Mouse (Mus musculus): ENCODE measurements around the gene Habp4. TPM values are rescaled to one million over a fixed set of nuclear protein-coding genes. Genes with fewer than 3 reads are reported as not detected.

The Habp4 gene
- polyA plus RNA-seq, 1 experiment from 2014 or later = 70.9 TPM

GRCm38 (mm10) chr13:64185586-64185985 lies 24.0 kb downstream of the Habp4 start:
- no peak overlapping the region for H3K4me2 ChIP-seq (ENCODE audit: low read length)
- H3K9me3 ChIP-seq (ENCODE audit: control insufficient read depth, low read length) = no peaks in the 10 kb centered on the region
- H3K36me3 ChIP-seq (ENCODE audit: control insufficient read depth, insufficient read depth, low read length) = peaks cover 60% of the 10 kb centered on the region
- H3K27ac ChIP-seq (replicated peaks in 1 of 2; ENCODE audit: control insufficient read depth in 1 of 2, insufficient read depth in 1 of 2, low read depth in 2 of 2, low read length in 2 of 2) = no peak overlapping the region
- 91% methylated on average over 9 of the region's 9 CpGs for WGBS
- H3K9ac ChIP-seq (ENCODE audit: low read length) = no peak overlapping the region
- no peak overlapping the region for H3K4me3 ChIP-seq (ENCODE audit: control insufficient read depth in 1 of 2, insufficient read depth in 1 of 2, low read depth in 1 of 2, low read length in 2 of 2)
- no peak for ATAC-seq (ENCODE audit: insufficient number of reproducible peaks, insufficient read depth, low FRiP score, low read depth)
- peaks cover 13 to 22% of the 10 kb centered on the region in 2 experiments for H3K4me1 ChIP-seq (ENCODE audit: control insufficient read depth in 2 of 2, insufficient read depth in 2 of 2, low read length in 2 of 2)
- H3K27me3 ChIP-seq (ENCODE audit: control insufficient read depth, insufficient read depth, low read length) = no peaks in the 10 kb centered on the region

- Histone ChIP-seq H3K36me3 (ENCODE audit: control insufficient read depth, insufficient read depth, low read length) (peaks cover 52% of the 10 kb centered on the region), H3K4me1 (ENCODE audit: control insufficient read depth in 2 of 2, insufficient read depth in 2 of 2, low read length in 2 of 2) (peaks cover 13 to 22% of the 10 kb centered on the region in 2 experiments), H3K9ac (ENCODE audit: low read length) (no peak overlapping the region), H3K27me3 (ENCODE audit: control insufficient read depth, insufficient read depth, low read length) (no peaks in the 10 kb centered on the region), H3K4me3 (ENCODE audit: control insufficient read depth in 1 of 2, insufficient read depth in 1 of 2, low read depth in 1 of 2, low read length in 2 of 2) (no peak overlapping the region), H3K9me3 (ENCODE audit: control insufficient read depth, low read length) (no peaks in the 10 kb centered on the region), H3K4me2 (ENCODE audit: low read length) (no peak overlapping the region), H3K27ac (replicated peaks in 1 of 2; ENCODE audit: control insufficient read depth in 1 of 2, insufficient read depth in 1 of 2, low read depth in 2 of 2, low read length in 2 of 2) (peak overlapping the region; percentile 81 to 83)
- ATAC-seq (ENCODE audit: insufficient number of reproducible peaks, insufficient read depth, low FRiP score, low read depth) = no peak
- 92% methylated on average over 4 of the region's 4 CpGs for WGBS
These were observed 24.9 kb downstream of the Habp4 start for GRCm38 (mm10) chr13:64186516-64186915.

- peak; percentile 45; the same call in 1 of the 2 replicates for ATAC-seq (ENCODE audit: insufficient number of reproducible peaks, insufficient read depth, low FRiP score, low read depth)
- H3K27ac ChIP-seq (replicated peaks in 1 of 2; ENCODE audit: control insufficient read depth in 1 of 2, insufficient read depth in 1 of 2, low read depth in 2 of 2, low read length in 2 of 2) = peak overlapping the region; percentile 81 to 83
- H3K36me3 ChIP-seq (ENCODE audit: control insufficient read depth, insufficient read depth, low read length) = peaks cover 47% of the 10 kb centered on the region
These were observed 25.4 kb downstream of the Habp4 start for GRCm38 (mm10) chr13:64187065-64187464.

GRCm38 (mm10) chr13:64197899-64198298 lies 36.3 kb downstream of the Habp4 start:
- peaks cover 40% of the 10 kb centered on the region for H3K36me3 ChIP-seq (ENCODE audit: control insufficient read depth, insufficient read depth, low read length)
- H3K4me1 ChIP-seq (ENCODE audit: control insufficient read depth in 2 of 2, insufficient read depth in 2 of 2, low read length in 2 of 2) = peaks cover 2 to 3% of the 10 kb centered on the region in 2 experiments; a peak in 2 of 4 replicates
- H3K9ac ChIP-seq (ENCODE audit: low read length) = no peak overlapping the region
- no peaks in the 10 kb centered on the region for H3K9me3 ChIP-seq (ENCODE audit: control insufficient read depth, low read length)
- ATAC-seq (ENCODE audit: insufficient number of reproducible peaks, insufficient read depth, low FRiP score, low read depth) = no peak
- H3K27me3 ChIP-seq (ENCODE audit: control insufficient read depth, insufficient read depth, low read length) = no peaks in the 10 kb centered on the region
- no peak overlapping the region for H3K4me3 ChIP-seq (ENCODE audit: control insufficient read depth in 1 of 2, insufficient read depth in 1 of 2, low read depth in 1 of 2, low read length in 2 of 2)
- no peak overlapping the region for H3K27ac ChIP-seq (replicated peaks in 1 of 2; ENCODE audit: control insufficient read depth in 1 of 2, insufficient read depth in 1 of 2, low read depth in 2 of 2, low read length in 2 of 2)
- 85% methylated on average over 6 of the region's 6 CpGs for WGBS
- no peak overlapping the region for H3K4me2 ChIP-seq (ENCODE audit: low read length)

More at GRCm38 (mm10) chr13:64187065-64187464, 25.4 kb downstream of the Habp4 start:
- Histone ChIP-seq H3K9me3 (ENCODE audit: control insufficient read depth, low read length) (no peaks in the 10 kb centered on the region), H3K27me3 (ENCODE audit: control insufficient read depth, insufficient read depth, low read length) (no peaks in the 10 kb centered on the region), H3K9ac (ENCODE audit: low read length) (no peak overlapping the region), H3K4me3 (ENCODE audit: control insufficient read depth in 1 of 2, insufficient read depth in 1 of 2, low read depth in 1 of 2, low read length in 2 of 2) (no peak overlapping the region), H3K4me1 (ENCODE audit: control insufficient read depth in 2 of 2, insufficient read depth in 2 of 2, low read length in 2 of 2) (peaks cover 13 to 22% of the 10 kb centered on the region in 2 experiments), H3K4me2 (ENCODE audit: low read length) (no peak overlapping the region)

GRCm38 (mm10) chr13:64198310-64198709 lies 36.7 kb downstream of the Habp4 start:
- peaks cover 40% of the 10 kb centered on the region for H3K36me3 ChIP-seq (ENCODE audit: control insufficient read depth, insufficient read depth, low read length)
- no peak overlapping the region for H3K9ac ChIP-seq (ENCODE audit: low read length)
- no peak overlapping the region for H3K27ac ChIP-seq (replicated peaks in 1 of 2; ENCODE audit: control insufficient read depth in 1 of 2, insufficient read depth in 1 of 2, low read depth in 2 of 2, low read length in 2 of 2)
- H3K9me3 ChIP-seq (ENCODE audit: control insufficient read depth, low read length) = no peaks in the 10 kb centered on the region
- H3K4me2 ChIP-seq (ENCODE audit: low read length) = no peak overlapping the region
- peaks cover under 1 to 3% of the 10 kb centered on the region in 2 experiments; a peak in 2 of 4 replicates for H3K4me1 ChIP-seq (ENCODE audit: control insufficient read depth in 2 of 2, insufficient read depth in 2 of 2, low read length in 2 of 2)
- 92% methylated on average over 4 of the region's 4 CpGs for WGBS
- H3K4me3 ChIP-seq (ENCODE audit: control insufficient read depth in 1 of 2, insufficient read depth in 1 of 2, low read depth in 1 of 2, low read length in 2 of 2) = no peak overlapping the region
- H3K27me3 ChIP-seq (ENCODE audit: control insufficient read depth, insufficient read depth, low read length) = no peaks in the 10 kb centered on the region
- no peak for ATAC-seq (ENCODE audit: insufficient number of reproducible peaks, insufficient read depth, low FRiP score, low read depth)

- peaks cover 33% of the 10 kb centered on the region for H3K36me3 ChIP-seq (ENCODE audit: control insufficient read depth, insufficient read depth, low read length)
- no peaks in the 10 kb centered on the region for H3K9me3 ChIP-seq (ENCODE audit: control insufficient read depth, low read length)
- 81% methylated on average over 4 of the region's 4 CpGs for WGBS
- H3K27me3 ChIP-seq (ENCODE audit: control insufficient read depth, insufficient read depth, low read length) = no peaks in the 10 kb centered on the region
- no peak overlapping the region for H3K4me2 ChIP-seq (ENCODE audit: low read length)
- no peak overlapping the region for H3K4me3 ChIP-seq (ENCODE audit: control insufficient read depth in 1 of 2, insufficient read depth in 1 of 2, low read depth in 1 of 2, low read length in 2 of 2)
- H3K4me1 ChIP-seq (ENCODE audit: control insufficient read depth in 2 of 2, insufficient read depth in 2 of 2, low read length in 2 of 2) = no peaks in the 10 kb centered on the region
- no peak overlapping the region for H3K27ac ChIP-seq (replicated peaks in 1 of 2; ENCODE audit: control insufficient read depth in 1 of 2, insufficient read depth in 1 of 2, low read depth in 2 of 2, low read length in 2 of 2)
- no peak overlapping the region for H3K9ac ChIP-seq (ENCODE audit: low read length)
- no peak for ATAC-seq (ENCODE audit: insufficient number of reproducible peaks, insufficient read depth, low FRiP score, low read depth)
These were observed 39.3 kb downstream of the Habp4 start for GRCm38 (mm10) chr13:64200911-64201310.

- Histone ChIP-seq H3K4me3 (ENCODE audit: control insufficient read depth in 1 of 2, insufficient read depth in 1 of 2, low read depth in 1 of 2, low read length in 2 of 2) (no peak overlapping the region), H3K4me1 (ENCODE audit: control insufficient read depth in 2 of 2, insufficient read depth in 2 of 2, low read length in 2 of 2) (no peaks in the 10 kb centered on the region), H3K4me2 (ENCODE audit: low read length) (no peak overlapping the region), H3K27me3 (ENCODE audit: control insufficient read depth, insufficient read depth, low read length) (no peaks in the 10 kb centered on the region), H3K9ac (ENCODE audit: low read length) (no peak overlapping the region), H3K9me3 (ENCODE audit: control insufficient read depth, low read length) (no peaks in the 10 kb centered on the region), H3K27ac (replicated peaks in 1 of 2; ENCODE audit: control insufficient read depth in 1 of 2, insufficient read depth in 1 of 2, low read depth in 2 of 2, low read length in 2 of 2) (no peak overlapping the region), H3K36me3 (ENCODE audit: control insufficient read depth, insufficient read depth, low read length) (peaks cover 18% of the 10 kb centered on the region)
- 66% methylated on average over 2 of the region's 2 CpGs for WGBS
- no peak for ATAC-seq (ENCODE audit: insufficient number of reproducible peaks, insufficient read depth, low FRiP score, low read depth)
These were observed 43.1 kb downstream of the Habp4 start for GRCm38 (mm10) chr13:64204726-64205125.

- ATAC-seq (ENCODE audit: insufficient number of reproducible peaks, insufficient read depth, low FRiP score, low read depth) = peak; percentile 68; the same call in 1 of the 2 replicates
- Histone ChIP-seq H3K27me3 (ENCODE audit: control insufficient read depth, insufficient read depth, low read length) (no peaks in the 10 kb centered on the region), H3K4me1 (ENCODE audit: control insufficient read depth in 2 of 2, insufficient read depth in 2 of 2, low read length in 2 of 2) (no peaks in the 10 kb centered on the region), H3K27ac (replicated peaks in 1 of 2; ENCODE audit: control insufficient read depth in 1 of 2, insufficient read depth in 1 of 2, low read depth in 2 of 2, low read length in 2 of 2) (no peak overlapping the region), H3K9me3 (ENCODE audit: control insufficient read depth, low read length) (no peaks in the 10 kb centered on the region), H3K4me3 (ENCODE audit: control insufficient read depth in 1 of 2, insufficient read depth in 1 of 2, low read depth in 1 of 2, low read length in 2 of 2) (no peak overlapping the region), H3K9ac (ENCODE audit: low read length) (no peak overlapping the region), H3K36me3 (ENCODE audit: control insufficient read depth, insufficient read depth, low read length) (peaks cover 22% of the 10 kb centered on the region), H3K4me2 (ENCODE audit: low read length) (no peak overlapping the region)
- 60% methylated on average over 2 of the region's 2 CpGs for WGBS
These were observed 43.6 kb downstream of the Habp4 start for GRCm38 (mm10) chr13:64205186-64205585.

Data from heart, embryonic 14.5 days (tissue).